Mouse (Mus musculus) heart, postnatal 0 days (tissue): ENCODE measurements around the gene Adnp. TPM values are rescaled to one million over a fixed set of nuclear protein-coding genes. Genes with fewer than 3 reads are reported as not detected.

Source experiments
- ATAC-seq: fragments of 200-750 bp; cut with Nextera tagmentation; 2 replicates; pipeline ENCODE4 v1.8.0; 2017; ENCODE audit warnings: low read depth, moderate number of reproducible peaks, moderate library complexity; ENCODE audit not compliant: insufficient read depth
- DNase-seq: peaks from one replicate; pipeline ENCODE4 v3.0.0-alpha.2; 2016; ENCODE audit warnings: low spot score
- H3K27ac ChIP-seq: fragments of 300-500 bp; sonication (generic); 2 replicates; pipeline ENCODE4 v1.5.1; 2014; ENCODE audit warnings: low read depth, mild to moderate bottlenecking
- H3K27me3 ChIP-seq: fragments of 300-500 bp; sonication (generic); 2 replicates; pipeline ENCODE4 v1.6.1; 2014; ENCODE audit warnings: low read length, mixed read lengths; ENCODE audit not compliant: control insufficient read depth, insufficient read depth
- H3K36me3 ChIP-seq: fragments of 300-500 bp; sonication (generic); replicated peaks from 2 replicates; pipeline ENCODE4 v1.6.1; 2014; ENCODE audit warnings: low read length, mixed read lengths; ENCODE audit not compliant: control insufficient read depth, insufficient read depth
- H3K4me1 ChIP-seq: fragments of 300-500 bp; sonication (generic); 2 replicates; pipeline ENCODE4 v1.6.1; 2014; ENCODE audit warnings: antibody characterized with exemption; ENCODE audit not compliant: control insufficient read depth, insufficient read depth
- H3K4me2 ChIP-seq: fragments of 300-500 bp; sonication (generic); 2 replicates; pipeline ENCODE4 v1.6.1; 2014; ENCODE audit warnings: low read depth, mild to moderate bottlenecking, low read length, moderate library complexity
- H3K4me3 ChIP-seq: fragments of 300-500 bp; sonication (generic); 2 replicates; pipeline ENCODE4 v1.5.1; 2014; ENCODE audit warnings: low read depth, low read length
- H3K9ac ChIP-seq: fragments of 300-500 bp; sonication (generic); replicated peaks from 2 replicates; pipeline ENCODE4 v1.6.1; 2014; ENCODE audit warnings: low read depth, low read length, mixed read lengths
- H3K9me3 ChIP-seq: fragments of 300-500 bp; sonication (generic); replicated peaks from 2 replicates; pipeline ENCODE4 v1.6.1; 2016; ENCODE audit warnings: low read length; ENCODE audit not compliant: control insufficient read depth
- CTCF ChIP-seq: IDR thresholded peaks from 2 replicates; pipeline ENCODE4 v1.5.1; 2016; ENCODE audit warnings: antibody characterized with exemption, control low read depth, low read depth
- EP300 ChIP-seq: IDR thresholded peaks from 2 replicates; pipeline ENCODE4 v1.6.1; 2016; ENCODE audit warnings: antibody characterized with exemption, low read depth
- WGBS: fragments of 180-500 bp; shearing (Covaris S2); extraction: QIAGEN DNeasy Blood & Tissue Kit; methylation state at CpG from one replicate; pipeline ENCODE4 v1.1.7; 2014; 5-methylcytosine and 5-hydroxymethylcytosine counted together
- polyA plus RNA-seq: library from polyadenylated mRNA; unstranded; fragments of >200 nt; fragmentation: Nextera tagmentation; extraction: Ambion mirVana; gene quantifications from 2 replicates; pipeline ENCODE4 v1.2.1, GENCODE M21; 2015
- total RNA-seq: library from RNA; depleted of rRNA; stranded (reverse); fragments of >200 nt; gene quantifications from 2 replicates; pipeline ENCODE4 v1.2.3, GENCODE M21; 2014; ENCODE audit warnings: low replicate concordance

Gene Adnp
- total and polyA plus RNA-seq, 2 experiments from 2014 or later: 2.4 to 28.2 TPM

- H3K27ac ChIP-seq: no peak overlapping the region
- ATAC-seq (no peak), DNase-seq (no peak)
- H3K36me3 ChIP-seq: peaks cover 81% of the 10 kb centered on the region
- 88% methylated on average over 6 of the region's 6 CpGs for WGBS
- H3K4me2 ChIP-seq: no peak overlapping the region
- 0 out of 2 replicates have a peak, but pooled peaks cover 1% of the 10 kb centered on the region for H3K4me1 ChIP-seq
- H3K27me3 ChIP-seq: no peaks in the 10 kb centered on the region
- H3K4me3 ChIP-seq: no peak overlapping the region
- H3K9me3 ChIP-seq: no peaks in the 10 kb centered on the region
- TF ChIP-seq EP300 (no peak), CTCF (no peak)
- H3K9ac ChIP-seq: no peak overlapping the region
These were observed 16.4 kb upstream of the Adnp start for GRCm38 (mm10) chr2:168223326-168223725.

- H3K27me3 ChIP-seq: no peaks in the 10 kb centered on the region
- no peaks in the 10 kb centered on the region for H3K9me3 ChIP-seq
- H3K36me3 ChIP-seq: peaks cover 73% of the 10 kb centered on the region
- H3K27ac ChIP-seq: no peak overlapping the region
- ATAC-seq: no peak
- TF ChIP-seq CTCF (peak; percentile 8; the same call in 1 of the 2 replicates), EP300 (no peak)
- H3K4me2 ChIP-seq: no peak overlapping the region
- no peaks in the 10 kb centered on the region for H3K4me1 ChIP-seq
- 53% methylated on average over 5 of the region's 5 CpGs for WGBS
- DNase-seq: no peak
- H3K4me3 ChIP-seq: no peak overlapping the region
- H3K9ac ChIP-seq: no peak overlapping the region
These were observed 7.0 kb upstream of the Adnp start for GRCm38 (mm10) chr2:168213788-168214397.

- Histone ChIP-seq H3K36me3 (peaks cover 40% of the 10 kb centered on the region), H3K27me3 (no peaks in the 10 kb centered on the region), H3K4me1 (peaks cover 13% of the 10 kb centered on the region; the same call in 1 of the 2 replicates), H3K4me2 (no peak overlapping the region), H3K27ac (peak overlapping the region; percentile 98), H3K4me3 (no peak overlapping the region), H3K9me3 (no peaks in the 10 kb centered on the region), H3K9ac (no peak overlapping the region)
- DNase-seq (no peak), ATAC-seq (no peak)
- TF ChIP-seq CTCF (no peak), EP300 (no peak)
- 88% methylated on average over 3 of the region's 3 CpGs for WGBS
These were observed 971 bp upstream of the Adnp start for GRCm38 (mm10) chr2:168207883-168208282.

- WGBS: under 1% methylated on average over 42 of the region's 49 CpGs
- ATAC-seq: peak; percentile 8; the same call in 1 of the 2 replicates
- Histone ChIP-seq H3K4me2 (peak overlapping the region; percentile 85), H3K9me3 (no peaks in the 10 kb centered on the region), H3K27me3 (no peaks in the 10 kb centered on the region), H3K27ac (peak overlapping the region; percentile 98), H3K4me1 (peaks cover 18% of the 10 kb centered on the region), H3K4me3 (peak overlapping the region; percentile 92), H3K9ac (peak overlapping the region; percentile 99), H3K36me3 (peaks cover 24% of the 10 kb centered on the region)
- TF ChIP-seq CTCF (no peak), EP300 (no peak)
- no peak for DNase-seq
These were observed 956 bp downstream of the Adnp start for GRCm38 (mm10) chr2:168205681-168206631.

GRCm38 (mm10) chr2:168205265-168205664 is 1.6 kb downstream of the Adnp start:
- H3K4me1 ChIP-seq: peaks cover 25% of the 10 kb centered on the region
- H3K27me3 ChIP-seq: no peaks in the 10 kb centered on the region
- ATAC-seq (peak; percentile 51), DNase-seq (peak; percentile 96)
- H3K36me3 ChIP-seq: peaks cover 18% of the 10 kb centered on the region
- TF ChIP-seq CTCF: peak; percentile 97
- peak; percentile 59 for TF ChIP-seq EP300
- H3K4me3 ChIP-seq: peak overlapping the region; percentile 92
- WGBS: 6% methylated on average over 6 of the region's 6 CpGs
- no peaks in the 10 kb centered on the region for H3K9me3 ChIP-seq
- H3K27ac ChIP-seq: peak overlapping the region; percentile 98
- peak overlapping the region; percentile 99 for H3K9ac ChIP-seq
- H3K4me2 ChIP-seq: peak overlapping the region; percentile 85
